8 mouse cellular contexts compared by ENCODE assay signal in genomic region chr8:111662473-111662872, GRCm38 (mm10). TPM values are rescaled to one million over a fixed set of nuclear protein-coding genes. Genes with fewer than 3 reads are reported as not detected.
DNase-seq lines count a peak whose midpoint lies in the region; ATAC-seq and TF ChIP-seq lines count a peak whose summit lies in the region.

No protein-coding gene starts in this region.

- H3K4me3 ChIP-seq in liver, embryonic 11.5 days (ENCODE audit: low read depth, low read length), result no peak overlapping the region
- H3K4me3 ChIP-seq in bone marrow macrophage, adult 2 months (ENCODE audit: insufficient read depth, low read length), result no peak overlapping the region
- no peak overlapping the region for H3K4me3 ChIP-seq in intestine, embryonic 14.5 days (ENCODE audit: low read depth, low read length)

- TF ChIP-seq CTCF in bone marrow macrophage, adult 2 months (IDR thresholded peaks at IDR 0.05; ENCODE audit: low read depth, low read length), result peak; percentile 71

- 84% methylated on average over 3 of the region's 3 CpGs for WGBS in liver, embryonic 11.5 days
- 85% methylated on average over 3 of the region's 3 CpGs for WGBS in intestine, embryonic 14.5 days

- H3K9ac ChIP-seq in liver, embryonic 11.5 days (ENCODE audit: low read depth, low read length), result no peak overlapping the region
- no peak overlapping the region for H3K9ac ChIP-seq in intestine, embryonic 14.5 days (ENCODE audit: low read length)

- no peak for TF ChIP-seq POLR2A in bone marrow macrophage, adult 2 months (IDR thresholded peaks at IDR 0.05; ENCODE audit: borderline replicate concordance, low read depth, low read length)

- ATAC-seq in liver, embryonic 11.5 days (replicated peaks; ENCODE audit: low FRiP score), result no peak
- ATAC-seq in erythroblast, adult 5-6 weeks (replicated peaks; ENCODE audit: low FRiP score, poor library complexity, severe bottlenecking), result peak; percentile 66; the same call in 1 of the 2 replicates
- no peak for ATAC-seq in intestine, embryonic 14.5 days (replicated peaks; ENCODE audit: low FRiP score, low TSS enrichment, low read depth)

- H3K9me3 ChIP-seq in liver, embryonic 11.5 days (ENCODE audit: control insufficient read depth, low read length), result no peaks in the 10 kb centered on the region
- no peaks in the 10 kb centered on the region for H3K9me3 ChIP-seq in intestine, embryonic 14.5 days (ENCODE audit: control insufficient read depth, low read length)

- H3K27me3 ChIP-seq in liver, embryonic 11.5 days (replicated peaks; ENCODE audit: control insufficient read depth, insufficient read depth, low read length), result no peaks in the 10 kb centered on the region
- H3K27me3 ChIP-seq in intestine, embryonic 14.5 days (replicated peaks; ENCODE audit: control insufficient read depth, insufficient read depth, low read length), result no peaks in the 10 kb centered on the region

- no peak overlapping the region for H3K27ac ChIP-seq in liver, embryonic 11.5 days (ENCODE audit: low read depth, low read length)
- no peak overlapping the region for H3K27ac ChIP-seq in bone marrow macrophage, adult 2 months (ENCODE audit: insufficient read depth, low read depth, low read length)
- no peak overlapping the region for H3K27ac ChIP-seq in intestine, embryonic 14.5 days (ENCODE audit: low read depth)

- no peaks in the 10 kb centered on the region for H3K4me1 ChIP-seq in liver, embryonic 11.5 days (replicated peaks; ENCODE audit: control insufficient read depth, insufficient read depth, low read length)
- H3K4me1 ChIP-seq in bone marrow macrophage, adult 2 months (ENCODE audit: control insufficient read depth, insufficient read depth, low read length), result peaks cover 26% of the 10 kb centered on the region
- no peaks in the 10 kb centered on the region for H3K4me1 ChIP-seq in intestine, embryonic 14.5 days (replicated peaks; ENCODE audit: control insufficient read depth, insufficient read depth, low read length)

- 0 out of 2 replicates have a peak, but pooled peaks cover 7% of the 10 kb centered on the region for H3K36me3 ChIP-seq in liver, embryonic 11.5 days (ENCODE audit: control insufficient read depth, insufficient read depth, low read length)
- H3K36me3 ChIP-seq in intestine, embryonic 14.5 days (ENCODE audit: control insufficient read depth, insufficient read depth, low read length), result peaks cover 29% of the 10 kb centered on the region

- H3K4me2 ChIP-seq in liver, embryonic 11.5 days, result no peak overlapping the region
- H3K4me2 ChIP-seq in intestine, embryonic 14.5 days (ENCODE audit: low read length), result no peak overlapping the region

- peak; percentile 77 for DNase-seq in liver
- DNase-seq in liver, embryonic 11.5 days (ENCODE audit: low spot score), result no peak
- peak; percentile 90 for DNase-seq in intestine, embryonic 14.5 days (ENCODE audit: low spot score)
- DNase-seq in left cerebral cortex, postnatal 25 days (ENCODE audit: low spot score in 2 of 2), result peak; percentile 71 to 83
- peak; percentile 48 for DNase-seq in ovary, adult 18-20 months (ENCODE audit: low spot score)
- peak; percentile 68 for DNase-seq in thymus, postnatal 25 days

- intact Hi-C loops in left cerebral cortex, postnatal 25 days (cut with DNase I), result loop anchor here (2.0 to 10.0 kb wide), 3 partner anchors 126 to 318 kb away; partner anchors contain the start of gene Znrf1

RNA-seq across cellular contexts. Expression of gene Zfp1, which starts 19.3 kb away (rescaled TPM):
- 14.2 and 15.6 TPM in 2 replicates for polyA plus RNA-seq in liver, embryonic 11.5 days (2014; fragmentation: Nextera tagmentation; extraction: Ambion mirVana)
- polyA plus RNA-seq in bone marrow macrophage, adult 2 months (2012; ENCODE audit: insufficient read depth, insufficient read length, missing spikeins), result 7.0 and 8.4 TPM in 2 replicates
- total RNA-seq in erythroblast, adult 5-6 weeks (2015; ENCODE audit: low replicate concordance), result 1.2 and 3.3 TPM in 2 replicates
- 1.3 TPM in 1 of 2 replicates, not detected in the other for total RNA-seq in erythroblast, adult 5-6 weeks (2017; ENCODE audit: low replicate concordance)
- polyA plus RNA-seq in intestine, embryonic 14.5 days (2014; fragmentation: Nextera tagmentation; extraction: Ambion mirVana), result 20.5 and 24.2 TPM in 2 replicates
- total RNA-seq in left cerebral cortex, postnatal 25 days (2021), result 10 to 100 TPM; 20.0 to 20.9 TPM

RNA-seq across cellular contexts. Expression of gene Ctrb1, which starts 28.3 kb away (rescaled TPM):
- polyA plus RNA-seq in liver, embryonic 11.5 days (2014; fragmentation: Nextera tagmentation; extraction: Ambion mirVana), result not detected in 2 replicates
- not detected in 2 replicates for polyA plus RNA-seq in bone marrow macrophage, adult 2 months (2012; ENCODE audit: insufficient read depth, insufficient read length, missing spikeins)
- total RNA-seq in erythroblast, adult 5-6 weeks (2015; ENCODE audit: low replicate concordance), result not detected in 2 replicates
- not detected in 2 replicates for total RNA-seq in erythroblast, adult 5-6 weeks (2017; ENCODE audit: low replicate concordance)
- polyA plus RNA-seq in intestine, embryonic 14.5 days (2014; fragmentation: Nextera tagmentation; extraction: Ambion mirVana), result 387 TPM in 1 of 2 replicates, not detected in the other
- not detected for total RNA-seq in left cerebral cortex, postnatal 25 days (2021)

RNA-seq across cellular contexts. Expression of gene Ldhd, which starts 32.3 kb away (rescaled TPM):
- polyA plus RNA-seq in liver, embryonic 11.5 days (2014; fragmentation: Nextera tagmentation; extraction: Ambion mirVana), result 0.10 and 0.16 TPM in 2 replicates
- 0.24 and 0.43 TPM in 2 replicates for polyA plus RNA-seq in bone marrow macrophage, adult 2 months (2012; ENCODE audit: insufficient read depth, insufficient read length, missing spikeins)
- total RNA-seq in erythroblast, adult 5-6 weeks (2015; ENCODE audit: low replicate concordance), result not detected in 2 replicates
- total RNA-seq in erythroblast, adult 5-6 weeks (2017; ENCODE audit: low replicate concordance), result 0.42 TPM in 1 of 2 replicates, not detected in the other
- polyA plus RNA-seq in intestine, embryonic 14.5 days (2014; fragmentation: Nextera tagmentation; extraction: Ambion mirVana), result 1.2 TPM in 2 replicates
- 1 to 10 TPM; 6.8 to 7.7 TPM for total RNA-seq in left cerebral cortex, postnatal 25 days (2021)
